Mouse (Mus musculus): Measurements from ENCODE around the gene Lrp1. TPM values are rescaled to one million over a fixed set of nuclear protein-coding genes. Genes with fewer than 3 reads are reported as not detected.

The Lrp1 gene
- total and polyA plus RNA-seq, 3 experiments = 3.1 to 51.2 (median 11.8) TPM

GRCm38 (mm10) chr10:127654970-127655579 is 34.1 kb upstream of the Lrp1 start:
- dilution Hi-C loops (cut with MboI; ENCODE audit: extremely low pct_ligation_motif_present, extremely low pct_unique_long_range_greater_than_20kb, low sequenced_read_pairs) (no loop called here), in situ Hi-C loops (cut with MboI; ENCODE audit: low pct_ligation_motif_present, low pct_unique_long_range_greater_than_20kb, low sequenced_read_pairs) (no loop called here)
- Histone ChIP-seq H3K79me2 (replicated peaks; ENCODE audit: control insufficient read depth, extremely low read depth, insufficient read depth, poor library complexity, severe bottlenecking) (no peaks in the 10 kb centered on the region), H3K9me3 (replicated peaks; ENCODE audit: low read length) (no peaks in the 10 kb centered on the region), H3K27me3 (replicated peaks) (no peaks in the 10 kb centered on the region), H3K4me3 (replicated peaks in 1 of 3; ENCODE audit: low read depth in 2 of 3, low read length in 2 of 3, poor library complexity in 1 of 3) (no peak overlapping the region), H3K36me3 (replicated peaks in 1 of 2; ENCODE audit: control insufficient read depth in 1 of 2, insufficient read depth in 1 of 2, low read length in 1 of 2) (peaks cover 89 to 94% of the 10 kb centered on the region in 2 experiments), H3K4me2 (ENCODE audit: insufficient read depth, low read depth, poor library complexity, severe bottlenecking) (no peak overlapping the region), H3K27ac (ENCODE audit: insufficient read depth, low read depth) (no peak overlapping the region), H3K9ac (ENCODE audit: insufficient read depth, low read depth) (no peak overlapping the region), H3K4me1 (ENCODE audit: control insufficient read depth in 1 of 2, insufficient read depth in 2 of 2) (peaks cover 0 to 9% of the 10 kb centered on the region in 2 experiments; a peak in 2 of 4 replicates)
- no peak for TF ChIP-seq HCFC1 (IDR thresholded peaks at IDR 0.05; ENCODE audit: low read depth, low read length)
- TF ChIP-seq USF1 (IDR thresholded peaks at IDR 0.05; ENCODE audit: low read depth, low read length) = no peak
- TF ChIP-seq GABPA (IDR thresholded peaks at IDR 0.05; ENCODE audit: insufficient replicate concordance, low read depth, low read length) = no peak
- TF ChIP-seq JUND (conservative IDR thresholded peaks at IDR 0.05; ENCODE audit: low read depth, low read length) = no peak
- no peak for TF ChIP-seq TBP (conservative IDR thresholded peaks at IDR 0.05; ENCODE audit: low read depth, low read length)
- DNase-seq (ENCODE audit: extremely low read depth) = no peak

- Histone ChIP-seq H3K79me2 (replicated peaks; ENCODE audit: control insufficient read depth, extremely low read depth, insufficient read depth, poor library complexity, severe bottlenecking) (no peaks in the 10 kb centered on the region), H3K36me3 (replicated peaks in 1 of 2; ENCODE audit: control insufficient read depth in 1 of 2, insufficient read depth in 1 of 2, low read length in 1 of 2) (peaks cover 86 to 93% of the 10 kb centered on the region in 2 experiments), H3K4me2 (ENCODE audit: insufficient read depth, low read depth, poor library complexity, severe bottlenecking) (no peak overlapping the region), H3K27me3 (replicated peaks) (no peaks in the 10 kb centered on the region), H3K27ac (ENCODE audit: insufficient read depth, low read depth) (no peak overlapping the region), H3K9ac (ENCODE audit: insufficient read depth, low read depth) (no peak overlapping the region), H3K4me3 (replicated peaks in 1 of 3; ENCODE audit: low read depth in 2 of 3, low read length in 2 of 3, poor library complexity in 1 of 3) (no peak overlapping the region), H3K9me3 (replicated peaks; ENCODE audit: low read length) (no peaks in the 10 kb centered on the region), H3K4me1 (ENCODE audit: control insufficient read depth in 1 of 2, insufficient read depth in 2 of 2) (peaks cover 0 to 10% of the 10 kb centered on the region in 2 experiments; a peak in 2 of 4 replicates)
- DNase-seq (ENCODE audit: extremely low read depth) = no peak
- in situ Hi-C loops (cut with MboI; ENCODE audit: low pct_ligation_motif_present, low pct_unique_long_range_greater_than_20kb, low sequenced_read_pairs) (no loop called here), dilution Hi-C loops (cut with MboI; ENCODE audit: extremely low pct_ligation_motif_present, extremely low pct_unique_long_range_greater_than_20kb, low sequenced_read_pairs) (no loop called here)
- no peak for TF ChIP-seq JUN (IDR thresholded peaks at IDR 0.05; ENCODE audit: insufficient read depth, low read depth, low read length)
- TF ChIP-seq E2F4 (IDR thresholded peaks at IDR 0.05; ENCODE audit: insufficient replicate concordance, low read depth, low read length) = no peak
- no peak for TF ChIP-seq EP300 (IDR thresholded peaks at IDR 0.05; ENCODE audit: low read length)
- TF ChIP-seq ELF1 (IDR thresholded peaks at IDR 0.05; ENCODE audit: low read depth, low read length) = no peak
- TF ChIP-seq USF1 (IDR thresholded peaks at IDR 0.05; ENCODE audit: low read depth, low read length) = no peak
- TF ChIP-seq ETS1 (conservative IDR thresholded peaks at IDR 0.05; ENCODE audit: low read depth, low read length) = no peak
- TF ChIP-seq BHLHE40 (IDR thresholded peaks at IDR 0.05; ENCODE audit: low read depth, low read length) = no peak
- TF ChIP-seq TCF12 (IDR thresholded peaks at IDR 0.05; ENCODE audit: low read depth, low read length) = no peak
- TF ChIP-seq NRF1 (IDR thresholded peaks at IDR 0.05; ENCODE audit: low read depth, low read length) = no peak
- no peak for TF ChIP-seq IRF4 (IDR thresholded peaks at IDR 0.05; ENCODE audit: low read depth, low read length)
- no peak for TF ChIP-seq MXI1 (IDR thresholded peaks at IDR 0.05; ENCODE audit: low read depth, low read length)
- no peak for TF ChIP-seq MAFK (IDR thresholded peaks at IDR 0.05; ENCODE audit: insufficient replicate concordance, low read length)
- TF ChIP-seq PAX5 (IDR thresholded peaks at IDR 0.05; ENCODE audit: low read length) = no peak
- TF ChIP-seq MEF2A (IDR thresholded peaks at IDR 0.05; ENCODE audit: borderline replicate concordance, low read depth, low read length) = no peak
Observed at GRCm38 (mm10) chr10:127652906-127653638, 32.1 kb upstream of the Lrp1 start.
